Mouse (Mus musculus): ENCODE measurements at regions not wholly inside any gene's neighbourhood (a gene's known extent, or its start where the extent isn't known, plus 50 kb on each side); places are given as distances from the start of the nearest gene placed in this dataset.
A peak's percentile ranks its signal among the peaks of the same experiment; 100 is the strongest.
"Not testable (repeated sequence)": the region's sequence is repeated elsewhere in the genome, so short reads cannot be mapped to it uniquely, and the experiment has no call there.

DNA sequence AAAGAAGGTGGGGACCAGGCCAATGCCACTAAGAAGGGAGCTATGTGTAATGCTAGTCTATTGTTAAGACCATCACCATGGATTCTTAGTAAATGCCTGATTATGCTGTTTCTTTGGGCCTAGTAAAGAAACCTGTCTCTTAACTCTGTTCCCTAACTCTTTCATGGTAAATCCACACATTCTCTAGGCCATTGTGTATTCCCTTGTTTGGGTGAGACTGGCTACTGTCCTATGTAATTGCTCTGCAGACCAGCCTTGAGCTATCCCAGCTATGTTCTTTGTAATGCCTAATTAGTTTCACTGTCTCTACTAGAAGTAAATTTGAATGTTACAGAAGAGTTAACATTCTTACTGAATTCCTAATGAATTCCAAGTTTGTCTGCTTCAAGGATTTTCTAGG, 186.9 kb upstream of the Gm10750 start:
- no peak for DNase-seq (ENCODE audit: low spot score in 2 of 2)

DNA sequence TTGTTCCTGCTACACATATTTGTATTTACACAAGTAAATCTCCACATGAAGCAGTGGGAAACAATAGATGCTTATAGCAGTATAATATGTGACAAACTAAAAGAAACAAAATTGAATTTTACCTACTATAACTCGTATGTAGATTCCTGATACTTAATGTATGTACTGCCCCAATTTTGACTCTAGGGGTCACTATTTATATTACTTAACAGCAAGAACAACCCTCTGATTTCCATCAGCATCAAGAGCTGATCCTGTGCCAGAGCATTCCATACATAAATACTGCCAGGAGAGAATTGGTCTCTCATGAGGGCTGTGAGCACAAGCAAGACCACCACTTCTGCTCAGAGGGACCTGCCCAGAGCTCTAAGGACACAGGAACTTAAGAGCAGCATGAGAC, 178.7 kb upstream of the Gm10750 start:
- no peak for DNase-seq (ENCODE audit: low spot score in 2 of 2)

DNA sequence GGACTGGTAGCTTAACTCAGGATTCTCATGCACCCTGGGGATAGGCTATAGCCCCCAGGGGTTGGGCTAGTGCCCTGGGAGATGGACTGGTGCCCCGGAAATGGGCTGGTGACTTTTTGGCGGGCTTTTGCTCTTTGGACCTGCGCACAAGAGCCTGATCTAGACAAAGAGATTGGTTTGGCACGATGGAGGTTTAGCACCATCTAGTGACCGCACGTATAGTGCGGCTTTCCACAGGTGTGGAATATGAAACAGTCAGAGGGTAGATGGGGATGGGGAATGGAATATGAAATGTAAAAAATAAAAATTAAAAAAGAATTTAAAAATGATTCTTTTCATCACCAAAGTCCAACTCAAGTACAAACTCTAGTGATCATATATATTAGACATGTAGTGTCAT, 141.4 kb upstream of the Gm10750 start:
- peak in 1 of 2 experiments; percentile 6 for DNase-seq (ENCODE audit: low spot score in 2 of 2)

DNA sequence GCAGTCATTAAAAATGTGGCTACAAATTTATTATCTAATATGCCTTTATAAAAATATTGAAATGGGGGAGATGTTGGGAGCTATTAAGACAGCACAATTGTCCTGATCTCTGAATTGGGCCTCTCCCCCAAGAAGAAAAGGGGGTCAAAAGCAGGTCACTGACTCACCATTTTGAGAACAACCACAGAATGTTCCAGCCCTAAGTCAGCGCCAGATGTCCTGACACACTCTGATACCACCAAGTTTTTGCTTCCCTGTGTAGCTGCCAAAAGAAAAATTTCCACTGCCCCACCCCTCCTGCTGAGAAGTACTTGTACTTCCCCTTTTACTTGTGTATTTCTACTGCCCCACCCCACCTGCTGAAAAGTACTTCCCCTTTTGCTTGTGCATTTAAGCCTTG, 92.5 kb upstream of the Gm10750 start:
- DNase-seq (ENCODE audit: low spot score in 2 of 2), result not testable (repeated sequence)

DNA sequence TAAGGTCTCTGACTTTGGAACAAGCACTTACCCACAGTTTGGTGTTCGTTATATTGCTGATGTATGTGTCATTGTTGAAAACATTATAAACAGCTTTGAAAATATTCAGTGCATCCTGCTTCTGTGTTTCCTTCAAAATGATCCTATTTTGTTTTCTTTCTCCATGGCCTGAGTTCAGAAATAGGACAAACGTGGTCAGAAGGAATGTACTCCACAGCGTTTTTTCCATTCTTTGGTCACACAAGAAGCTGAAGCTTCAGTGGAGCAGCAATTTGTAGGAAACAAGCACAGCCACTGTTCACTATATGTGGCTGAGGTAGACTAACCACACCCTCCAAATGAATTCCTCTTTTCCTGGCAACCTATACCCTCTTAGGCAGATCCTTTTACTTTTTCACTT, 75.1 kb upstream of the Gm10750 start:
- DNase-seq (ENCODE audit: low spot score in 2 of 2), result no peak
